Mouse (Mus musculus) ES-Bruce4 (cell line): ENCODE measurements around the gene Fam193b.

Experiments
- CTCF ChIP-seq: IDR thresholded peaks from one replicate; pipeline ENCODE4 v1.8.1; 2011; ENCODE audit warnings: low read depth, low read length
- POLR2A ChIP-seq: IDR thresholded peaks from one replicate; pipeline ENCODE4 v1.8.1; 2011; ENCODE audit warnings: low read length; ENCODE audit not compliant: insufficient read depth

- no peak for TF ChIP-seq CTCF
- no peak for TF ChIP-seq POLR2A
These were observed 27.5 kb downstream of the Fam193b start for GRCm38 (mm10) chr13:55543447-55543846.
